Mouse (Mus musculus) heart, adult 2 months (tissue): ENCODE results near the gene Tnik. TPM values are rescaled to one million over a fixed set of nuclear protein-coding genes. Genes with fewer than 3 reads are reported as not detected.

ENCODE experiments used
- DNase-seq, 2 experiments: peaks; one replicate each; pipeline ENCODE4 v3.0.0; 2021
- H3K27ac ChIP-seq: fragments of 200-600 bp; 2 replicates; pipeline ENCODE4 v1.8.1; 2022
- H3K27me3 ChIP-seq: fragments of 200-500 bp; 2 replicates; pipeline ENCODE4 v1.6.1; 2012; ENCODE audit warnings: mild to moderate bottlenecking, low read length, inconsistent platforms, mixed read lengths; ENCODE audit not compliant: control insufficient read depth, insufficient read depth
- H3K36me3 ChIP-seq: fragments of 200-500 bp; 2 replicates; pipeline ENCODE4 v1.6.1; 2012; ENCODE audit warnings: low read length, inconsistent platforms; ENCODE audit not compliant: control insufficient read depth, insufficient read depth
- H3K4me1 ChIP-seq: fragments of 200-500 bp; 2 replicates; pipeline ENCODE4 v1.6.1; 2011; ENCODE audit warnings: low read length; ENCODE audit not compliant: control insufficient read depth, insufficient read depth
- H3K4me3 ChIP-seq: fragments of 200-600 bp; 2 replicates; pipeline ENCODE4 v1.8.1; 2022
- H3K79me2 ChIP-seq: fragments of 200-500 bp; replicated peaks from 2 replicates; pipeline ENCODE4 v1.6.1; 2012; ENCODE audit warnings: mild to moderate bottlenecking, inconsistent platforms, low read length, moderate library complexity, mixed read lengths; ENCODE audit not compliant: control insufficient read depth, insufficient read depth
- H3K9ac ChIP-seq: fragments of 200-500 bp; 2 replicates; pipeline ENCODE4 v1.6.1; 2012; ENCODE audit warnings: low read depth, mild to moderate bottlenecking, control low read depth, inconsistent platforms, low read length, mixed read lengths
- CTCF ChIP-seq: fragments of 200-600 bp; IDR thresholded peaks from 2 replicates; pipeline ENCODE4 v1.8.1; 2022; ENCODE audit warnings: antibody characterized with exemption, mild to moderate bottlenecking, moderate library complexity
- EP300 ChIP-seq: fragments of 200-500 bp; IDR thresholded peaks from 2 replicates; pipeline ENCODE4 v1.6.1; 2011; ENCODE audit warnings: low read depth, low read length, control low read depth; ENCODE audit not compliant: insufficient read depth
- POLR2A ChIP-seq: fragments of 200-500 bp; IDR thresholded peaks from 2 replicates; pipeline ENCODE4 v1.6.1; 2011; ENCODE audit warnings: mild to moderate bottlenecking, low read depth, low read length, control low read depth; ENCODE audit not compliant: insufficient read depth
- WGBS: fragments of 180-500 bp; shearing (Covaris S2); methylation state at CpG from one replicate; pipeline ENCODE4 v1.1.7; 2018; 5-methylcytosine and 5-hydroxymethylcytosine counted together
- intact Hi-C: fragments of 180-260 bp; cut with DNase I; formaldehyde crosslinking; loops from one replicate; pipeline ENCODE4 v1.15.1; 2025
- polyA plus RNA-seq: library from polyadenylated mRNA; depleted of rRNA; stranded (reverse); fragments of >200 nt; gene quantifications from 2 replicates; pipeline ENCODE4 v1.2.3, GENCODE M21; 2012
- total RNA-seq, 2 experiments: library from RNA; stranded (reverse); gene quantifications; 2 replicates each; pipeline ENCODE4 v1.2.3; 2021

Gene Tnik
- total and polyA plus RNA-seq, 3 experiments = 6.6 to 29.8 (median 26.8) TPM

- WGBS = 58% methylated on average over 5 of the region's 5 CpGs
- no peak overlapping the region for H3K27ac ChIP-seq
- peaks cover 5% of the 10 kb centered on the region for H3K4me1 ChIP-seq
- no peaks in the 10 kb centered on the region for H3K27me3 ChIP-seq
- DNase-seq = no peak
- no peaks in the 10 kb centered on the region for H3K79me2 ChIP-seq
- H3K9ac ChIP-seq = no peak overlapping the region
- TF ChIP-seq EP300 = no peak
- TF ChIP-seq POLR2A = no peak
- no peak for TF ChIP-seq CTCF
- H3K36me3 ChIP-seq = no peaks in the 10 kb centered on the region; the same call in 1 of the 2 replicates
- intact Hi-C loops = loop anchor here (10.0 kb wide), 1 partner anchor 61 kb away; no protein-coding TSS in a partner anchor
- H3K4me3 ChIP-seq = no peak overlapping the region
Observed at GRCm38 (mm10) chr3:28303915-28304314, 40.9 kb downstream of the Tnik start.

GRCm38 (mm10) chr3:28306852-28307251 is 43.8 kb downstream of the Tnik start:
- intact Hi-C loops = loop anchor here (10.0 kb wide), 1 partner anchor 58 kb away; no protein-coding TSS in a partner anchor
- Histone ChIP-seq H3K9ac (no peak overlapping the region), H3K79me2 (no peaks in the 10 kb centered on the region), H3K4me1 (peaks cover 1% of the 10 kb centered on the region), H3K36me3 (no peaks in the 10 kb centered on the region; the same call in 1 of the 2 replicates), H3K27ac (no peak overlapping the region), H3K4me3 (no peak overlapping the region), H3K27me3 (no peaks in the 10 kb centered on the region)
- no peak for DNase-seq
- 56% methylated on average over 3 of the region's 3 CpGs for WGBS
- TF ChIP-seq EP300 (no peak), CTCF (no peak), POLR2A (no peak)

- Histone ChIP-seq H3K4me1 (no peaks in the 10 kb centered on the region), H3K9ac (no peak overlapping the region), H3K27me3 (no peaks in the 10 kb centered on the region), H3K27ac (no peak overlapping the region), H3K36me3 (no peaks in the 10 kb centered on the region), H3K4me3 (no peak overlapping the region), H3K79me2 (0 out of 2 replicates have a peak, but pooled peaks cover 1% of the 10 kb centered on the region)
- TF ChIP-seq CTCF = no peak
- WGBS = 96% methylated on average over 2 of the region's 2 CpGs
- intact Hi-C loops = no loop called here
- no peak for DNase-seq
Observed at GRCm38 (mm10) chr3:28314438-28314837, 51.4 kb downstream of the Tnik start.

- no peak overlapping the region for H3K4me3 ChIP-seq
- no peak for DNase-seq
- 0 out of 2 replicates have a peak, but pooled peaks cover 1% of the 10 kb centered on the region for H3K79me2 ChIP-seq
- peaks cover 3% of the 10 kb centered on the region for H3K4me1 ChIP-seq
- 70% methylated on average over 1 of the region's 1 CpGs for WGBS
- intact Hi-C loops = no loop called here
- H3K27me3 ChIP-seq = no peaks in the 10 kb centered on the region
- no peak overlapping the region for H3K9ac ChIP-seq
- TF ChIP-seq EP300 (no peak), POLR2A (no peak), CTCF (no peak)
- H3K36me3 ChIP-seq = no peaks in the 10 kb centered on the region
- H3K27ac ChIP-seq = no peak overlapping the region
Observed at GRCm38 (mm10) chr3:28317339-28317738, 54.3 kb downstream of the Tnik start.

GRCm38 (mm10) chr3:28321635-28322034 is 58.6 kb downstream of the Tnik start:
- intact Hi-C loops = no loop called here
- Histone ChIP-seq H3K27me3 (no peaks in the 10 kb centered on the region), H3K4me1 (peaks cover 3% of the 10 kb centered on the region), H3K36me3 (no peaks in the 10 kb centered on the region), H3K27ac (no peak overlapping the region), H3K79me2 (no peaks in the 10 kb centered on the region), H3K9ac (no peak overlapping the region), H3K4me3 (no peak overlapping the region)
- TF ChIP-seq CTCF (no peak), POLR2A (no peak), EP300 (no peak)
- 85% methylated on average over 8 of the region's 8 CpGs for WGBS
- DNase-seq = no peak

GRCm38 (mm10) chr3:28325613-28326233 is 62.7 kb downstream of the Tnik start:
- Histone ChIP-seq H3K27ac (no peak overlapping the region), H3K4me1 (peaks cover 3% of the 10 kb centered on the region), H3K36me3 (no peaks in the 10 kb centered on the region), H3K9ac (no peak overlapping the region), H3K27me3 (no peaks in the 10 kb centered on the region), H3K79me2 (no peaks in the 10 kb centered on the region), H3K4me3 (no peak overlapping the region)
- WGBS = 79% methylated on average over 8 of the region's 8 CpGs
- TF ChIP-seq EP300 (no peak), CTCF (no peak), POLR2A (no peak)
- DNase-seq = no peak
- intact Hi-C loops = no loop called here
